Mouse (Mus musculus): ENCODE measurements around the gene Cped1. TPM values are rescaled to one million over a fixed set of nuclear protein-coding genes. Genes with fewer than 3 reads are reported as not detected.

Gene Cped1
- total and polyA plus RNA-seq, 3 experiments = 6.9 to 23.3 (median 23.0) TPM

DNA sequence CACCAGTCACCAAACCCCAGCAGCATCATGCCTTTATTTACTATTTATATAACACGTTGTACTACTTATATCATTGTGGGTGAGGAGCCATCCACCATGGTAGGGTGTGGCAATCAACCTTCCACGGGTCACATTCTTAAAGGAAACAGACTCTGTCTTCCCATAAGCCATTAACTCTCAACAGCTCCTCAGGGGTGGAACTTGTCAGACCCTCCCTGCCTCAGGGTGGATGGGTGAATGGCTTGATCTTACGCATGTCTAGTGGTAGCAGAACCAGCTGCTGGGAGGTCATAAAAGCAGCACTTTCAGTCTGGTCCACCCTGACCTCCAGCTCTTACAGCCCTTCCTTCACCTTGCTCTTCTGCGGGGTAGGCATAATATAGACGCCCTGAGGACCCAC lies 100.3 kb downstream of the Cped1 start:
- WGBS = 82% methylated on average over 5 of the region's 5 CpGs
- no peak for DNase-seq
- TF ChIP-seq POLR2A (IDR thresholded peaks at IDR 0.05; ENCODE audit: insufficient read depth, low read depth, low read length) = no peak
- TF ChIP-seq CTCF (IDR thresholded peaks at IDR 0.05) = no peak
- no peak for TF ChIP-seq EP300 (IDR thresholded peaks at IDR 0.05; ENCODE audit: insufficient read depth, low read depth, low read length)

DNA sequence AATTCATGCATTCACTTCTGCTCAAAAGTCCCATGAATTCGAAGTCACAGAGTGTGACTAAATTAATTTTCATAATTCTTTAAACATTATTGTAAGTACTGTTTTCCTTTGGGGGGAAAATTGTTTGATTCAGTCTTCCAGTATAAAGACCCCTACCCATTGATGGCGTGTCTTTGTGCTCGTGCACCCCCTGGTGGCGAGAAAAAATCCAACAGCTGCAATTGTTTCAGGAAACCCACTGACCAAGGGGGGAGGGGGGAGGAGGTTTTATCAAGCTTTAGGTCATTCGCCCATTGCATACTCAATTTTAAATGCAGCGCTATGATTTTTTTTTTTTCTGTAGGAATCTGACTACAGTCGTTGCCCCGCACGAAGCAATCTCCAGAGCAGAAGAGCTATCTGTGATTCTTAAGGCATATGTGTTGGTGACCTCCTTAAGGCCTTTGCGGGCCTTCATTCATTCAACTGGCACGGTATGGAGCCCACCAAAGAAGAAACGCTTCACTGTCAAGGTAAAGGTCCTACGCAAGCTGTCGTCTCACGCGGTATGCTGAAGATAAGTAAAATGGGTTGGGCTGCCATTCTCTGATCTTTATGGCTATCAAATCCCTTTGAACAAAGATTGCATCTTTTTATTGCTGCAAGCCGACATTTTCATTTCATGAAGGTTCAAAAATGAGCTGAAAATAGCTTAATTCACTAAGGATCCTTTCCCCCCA lies 102.8 kb downstream of the Cped1 start:
- 54% methylated on average over 17 of the region's 17 CpGs for WGBS

More for the DNA sequence above, 100.3 kb downstream of the Cped1 start:
- H3K9ac ChIP-seq (ENCODE audit: low read depth, low read length) = no peak overlapping the region
- H3K4me3 ChIP-seq = no peak overlapping the region
- intact Hi-C loops (cut with DNase I) = no loop called here
- no peak overlapping the region for H3K27ac ChIP-seq
- H3K27me3 ChIP-seq (ENCODE audit: control insufficient read depth, insufficient read depth, low read length) = no peaks in the 10 kb centered on the region
- no peaks in the 10 kb centered on the region for H3K79me2 ChIP-seq (replicated peaks; ENCODE audit: control insufficient read depth, insufficient read depth, low read length)
- H3K4me1 ChIP-seq (ENCODE audit: control insufficient read depth, insufficient read depth, low read length) = no peaks in the 10 kb centered on the region; the same call in 1 of the 2 replicates
- peaks cover 4% of the 10 kb centered on the region for H3K36me3 ChIP-seq (ENCODE audit: control insufficient read depth, insufficient read depth, low read length)

DNA sequence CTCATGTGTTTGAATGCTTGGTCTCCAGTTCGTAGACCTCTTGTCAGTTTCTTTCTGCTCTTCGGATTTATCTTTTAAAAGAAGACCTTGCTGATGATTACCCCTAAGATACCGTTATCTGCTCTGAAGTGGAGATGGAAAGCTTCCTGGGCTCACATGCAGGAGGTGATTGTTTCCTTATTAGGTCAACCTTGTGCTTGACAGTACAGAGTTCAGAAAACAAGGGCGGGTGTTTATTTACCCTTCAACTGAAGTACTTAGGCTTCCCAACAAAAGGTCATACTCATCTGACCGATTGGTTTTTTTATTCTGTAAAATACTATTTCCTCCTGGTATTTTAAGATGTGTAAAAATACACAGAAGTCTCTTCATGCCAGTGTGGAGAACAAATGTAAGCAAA lies 106.1 kb downstream of the Cped1 start:
- H3K27me3 ChIP-seq (ENCODE audit: control insufficient read depth, insufficient read depth, low read length) = no peaks in the 10 kb centered on the region
- no peaks in the 10 kb centered on the region; the same call in 1 of the 2 replicates for H3K36me3 ChIP-seq (ENCODE audit: control insufficient read depth, insufficient read depth, low read length)
- H3K27ac ChIP-seq = no peak overlapping the region
- no peak overlapping the region for H3K9ac ChIP-seq (ENCODE audit: low read depth, low read length)
- intact Hi-C loops (cut with DNase I) = no loop called here
- DNase-seq = no peak
- H3K79me2 ChIP-seq (replicated peaks; ENCODE audit: control insufficient read depth, insufficient read depth, low read length) = no peaks in the 10 kb centered on the region
- H3K4me1 ChIP-seq (ENCODE audit: control insufficient read depth, insufficient read depth, low read length) = no peaks in the 10 kb centered on the region
- WGBS = 67% methylated on average over 5 of the region's 5 CpGs
- TF ChIP-seq POLR2A (IDR thresholded peaks at IDR 0.05; ENCODE audit: insufficient read depth, low read depth, low read length) (no peak), EP300 (IDR thresholded peaks at IDR 0.05; ENCODE audit: insufficient read depth, low read depth, low read length) (no peak), CTCF (IDR thresholded peaks at IDR 0.05) (no peak)
- no peak overlapping the region for H3K4me3 ChIP-seq

More for the DNA sequence above, 102.8 kb downstream of the Cped1 start:
- intact Hi-C loops (cut with DNase I) = loop anchor here (1.0 to 2.0 kb wide), 3 partner anchors 16 to 294 kb away; no protein-coding TSS in a partner anchor
- Histone ChIP-seq H3K79me2 (replicated peaks; ENCODE audit: control insufficient read depth, insufficient read depth, low read length) (no peaks in the 10 kb centered on the region), H3K27me3 (ENCODE audit: control insufficient read depth, insufficient read depth, low read length) (no peaks in the 10 kb centered on the region), H3K27ac (no peak overlapping the region), H3K4me1 (ENCODE audit: control insufficient read depth, insufficient read depth, low read length) (no peaks in the 10 kb centered on the region), H3K36me3 (ENCODE audit: control insufficient read depth, insufficient read depth, low read length) (no peaks in the 10 kb centered on the region; the same call in 1 of the 2 replicates), H3K9ac (ENCODE audit: low read depth, low read length) (no peak overlapping the region), H3K4me3 (no peak overlapping the region)
- peak; percentile 13 to 74 for DNase-seq
- TF ChIP-seq CTCF (IDR thresholded peaks at IDR 0.05) = peak; percentile 82
- TF ChIP-seq EP300 (IDR thresholded peaks at IDR 0.05; ENCODE audit: insufficient read depth, low read depth, low read length) = no peak
- no peak for TF ChIP-seq POLR2A (IDR thresholded peaks at IDR 0.05; ENCODE audit: insufficient read depth, low read depth, low read length)

DNA sequence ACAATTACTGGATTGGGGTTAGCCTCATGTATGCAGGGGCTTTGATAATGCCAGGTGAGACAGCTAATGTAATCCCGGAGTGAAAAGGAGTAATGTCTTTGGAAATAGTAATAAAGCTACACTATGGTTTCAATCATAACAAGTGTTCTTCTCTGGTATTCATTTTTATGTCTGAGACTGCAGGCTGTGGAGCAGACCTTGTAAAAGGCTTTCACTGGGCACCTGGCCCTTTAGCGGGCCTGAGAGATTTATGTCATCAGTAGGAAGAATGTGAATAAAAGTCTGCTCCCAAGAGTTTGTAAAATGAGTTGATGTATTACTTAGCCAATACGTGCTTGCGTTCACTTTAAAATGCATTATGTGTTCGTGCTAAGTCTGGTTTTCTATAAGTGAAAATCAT lies 108.1 kb downstream of the Cped1 start:
- WGBS = 93% methylated on average over 5 of the region's 5 CpGs

DNA sequence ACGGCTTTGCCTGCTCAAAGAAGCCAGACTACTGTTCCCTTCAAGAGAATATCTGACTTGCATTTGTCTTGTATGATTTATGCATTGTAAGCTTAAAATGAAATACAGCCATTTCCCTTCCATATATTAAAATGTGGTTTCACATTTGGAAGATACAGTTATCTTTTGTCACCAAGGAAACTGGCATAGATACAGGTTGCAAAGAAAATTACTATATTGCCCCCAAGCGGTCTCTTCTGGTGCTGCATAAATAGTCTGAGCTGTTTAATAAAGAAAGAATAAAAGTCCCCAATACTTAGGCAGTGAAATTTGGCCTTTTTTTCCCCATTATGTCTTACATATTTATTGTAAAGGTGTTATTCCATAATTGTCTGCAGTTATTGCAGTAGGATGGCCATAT lies 112.0 kb downstream of the Cped1 start:
- DNase-seq = peak in 1 of 2 experiments; percentile 8
- H3K27ac ChIP-seq = no peak overlapping the region
- no peak overlapping the region for H3K4me3 ChIP-seq
- H3K9ac ChIP-seq (ENCODE audit: low read depth, low read length) = no peak overlapping the region
- TF ChIP-seq CTCF (IDR thresholded peaks at IDR 0.05) (peak; percentile 84), EP300 (IDR thresholded peaks at IDR 0.05; ENCODE audit: insufficient read depth, low read depth, low read length) (no peak)
- no peaks in the 10 kb centered on the region for H3K27me3 ChIP-seq (ENCODE audit: control insufficient read depth, insufficient read depth, low read length)
- H3K36me3 ChIP-seq (ENCODE audit: control insufficient read depth, insufficient read depth, low read length) = no peaks in the 10 kb centered on the region; the same call in 1 of the 2 replicates
- intact Hi-C loops (cut with DNase I) = no loop called here
- no peaks in the 10 kb centered on the region for H3K79me2 ChIP-seq (replicated peaks; ENCODE audit: control insufficient read depth, insufficient read depth, low read length)
- H3K4me1 ChIP-seq (ENCODE audit: control insufficient read depth, insufficient read depth, low read length) = no peaks in the 10 kb centered on the region
- WGBS = 29% methylated on average over 2 of the region's 2 CpGs

More for the DNA sequence above, 108.1 kb downstream of the Cped1 start:
- Histone ChIP-seq H3K4me3 (no peak overlapping the region), H3K9ac (ENCODE audit: low read depth, low read length) (no peak overlapping the region), H3K36me3 (ENCODE audit: control insufficient read depth, insufficient read depth, low read length) (no peaks in the 10 kb centered on the region; the same call in 1 of the 2 replicates), H3K27ac (no peak overlapping the region), H3K4me1 (ENCODE audit: control insufficient read depth, insufficient read depth, low read length) (no peaks in the 10 kb centered on the region), H3K27me3 (ENCODE audit: control insufficient read depth, insufficient read depth, low read length) (no peaks in the 10 kb centered on the region), H3K79me2 (replicated peaks; ENCODE audit: control insufficient read depth, insufficient read depth, low read length) (no peaks in the 10 kb centered on the region)
- intact Hi-C loops (cut with DNase I) = no loop called here
- no peak for DNase-seq
- no peak for TF ChIP-seq POLR2A (IDR thresholded peaks at IDR 0.05; ENCODE audit: insufficient read depth, low read depth, low read length)
- no peak for TF ChIP-seq EP300 (IDR thresholded peaks at IDR 0.05; ENCODE audit: insufficient read depth, low read depth, low read length)
- TF ChIP-seq CTCF (IDR thresholded peaks at IDR 0.05) = no peak

DNA sequence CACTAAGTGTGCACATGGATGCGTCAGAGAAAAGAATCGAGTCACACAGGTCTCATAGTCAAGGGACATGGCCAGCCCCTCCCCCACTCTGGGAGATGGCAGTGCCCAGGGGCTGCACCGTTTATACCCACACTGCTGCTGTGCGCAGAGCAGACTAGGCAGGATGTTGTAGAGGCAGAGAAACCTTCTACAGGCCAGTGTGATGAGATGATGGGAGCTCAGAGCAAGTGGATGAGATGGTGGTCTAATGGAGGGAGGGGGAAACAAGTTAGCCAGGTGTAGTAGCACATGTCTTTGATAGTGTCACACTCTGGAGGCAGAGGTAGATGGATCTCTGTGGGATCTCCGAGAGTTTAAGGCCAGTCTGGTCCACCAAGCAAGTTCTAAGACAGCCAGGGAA lies 114.1 kb downstream of the Cped1 start:
- Histone ChIP-seq H3K27me3 (ENCODE audit: control insufficient read depth, insufficient read depth, low read length) (no peaks in the 10 kb centered on the region), H3K4me1 (ENCODE audit: control insufficient read depth, insufficient read depth, low read length) (no peaks in the 10 kb centered on the region), H3K9ac (ENCODE audit: low read depth, low read length) (no peak overlapping the region), H3K4me3 (no peak overlapping the region), H3K27ac (no peak overlapping the region), H3K36me3 (ENCODE audit: control insufficient read depth, insufficient read depth, low read length) (no peaks in the 10 kb centered on the region; the same call in 1 of the 2 replicates), H3K79me2 (replicated peaks; ENCODE audit: control insufficient read depth, insufficient read depth, low read length) (no peaks in the 10 kb centered on the region)
- DNase-seq = no peak
- no peak for TF ChIP-seq POLR2A (IDR thresholded peaks at IDR 0.05; ENCODE audit: insufficient read depth, low read depth, low read length)
- TF ChIP-seq CTCF (IDR thresholded peaks at IDR 0.05) = no peak
- TF ChIP-seq EP300 (IDR thresholded peaks at IDR 0.05; ENCODE audit: insufficient read depth, low read depth, low read length) = no peak
- intact Hi-C loops (cut with DNase I) = no loop called here
- 79% methylated on average over 5 of the region's 5 CpGs for WGBS

Measured in heart, adult 2 months (tissue).